Mouse (Mus musculus): ENCODE data around the gene Aldoc. TPM values are rescaled to one million over a fixed set of nuclear protein-coding genes. Genes with fewer than 3 reads are reported as not detected.
"Not testable (repeated sequence)": the region's sequence is repeated elsewhere in the genome, so short reads cannot be mapped to it uniquely, and the experiment has no call there.

The Aldoc gene
- 1 to 10 TPM; 8.3 to 8.6 TPM for total RNA-seq (2021)
- long read RNA-seq, experiment 1, transcript Aldoc-201 (9 exons, 2,786 nt): major isoform, 9 of 12 reads
- long read RNA-seq, experiment 1, partial matches to known transcripts: 3 of 12 reads
- long read RNA-seq, experiment 1, other reads (novel, unspliced or antisense): 0 of 12 reads
- long read RNA-seq, experiment 2, partial matches to known transcripts: 1 of 6 reads
- long read RNA-seq, experiment 2, other reads (novel, unspliced or antisense): 1 of 6 reads

DNA sequence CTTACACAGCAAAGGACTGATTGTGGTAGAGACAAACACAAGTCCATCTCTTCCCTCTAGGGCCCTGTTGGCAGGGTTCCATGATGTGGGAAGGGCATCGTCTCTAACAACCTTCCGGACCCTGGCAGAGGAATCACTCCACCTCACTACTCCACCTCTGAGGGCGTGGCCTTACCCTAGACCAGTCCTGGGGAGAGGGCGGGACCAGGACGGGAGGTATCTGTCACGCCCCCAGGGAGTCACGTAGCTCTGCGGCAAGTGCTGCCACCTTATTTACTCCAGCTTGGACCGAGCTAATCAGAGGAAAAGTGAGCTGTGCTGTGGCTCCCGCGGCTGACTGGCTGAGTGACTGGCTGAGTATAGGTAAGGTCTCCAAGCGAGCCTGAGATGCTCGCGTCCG lies at the start of gene Aldoc:
Gene Aldoc, plus strand, starts transcription at position 109 of the 400 bp plus-strand sequence.
- peak; percentile 87 for DNase-seq

DNA sequence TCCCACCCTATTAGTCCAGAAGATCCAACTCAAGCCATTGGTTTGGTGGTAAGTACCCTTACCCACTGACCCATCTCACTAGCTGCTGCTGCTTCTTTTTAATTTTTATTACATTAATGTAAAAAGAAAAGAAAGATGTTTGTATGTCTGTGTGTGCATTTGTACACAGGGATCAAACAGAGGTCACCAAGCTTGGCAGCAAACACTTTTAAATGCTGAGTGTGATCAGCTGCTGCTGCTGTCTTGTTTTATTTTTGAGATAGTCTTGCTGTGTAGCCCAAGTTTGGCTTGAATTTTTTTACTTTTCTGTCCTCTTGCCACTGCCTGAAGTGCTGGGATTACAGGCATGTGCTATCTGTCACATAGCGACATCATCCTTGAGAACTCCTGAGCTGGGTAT lies 47.2 kb upstream of the Aldoc start:
- DNase-seq: no peak

- DNase-seq: not testable (repeated sequence)
These were observed 46.6 kb upstream of the Aldoc start for GRCm38 (mm10) chr11:78276169-78276568.

DNA sequence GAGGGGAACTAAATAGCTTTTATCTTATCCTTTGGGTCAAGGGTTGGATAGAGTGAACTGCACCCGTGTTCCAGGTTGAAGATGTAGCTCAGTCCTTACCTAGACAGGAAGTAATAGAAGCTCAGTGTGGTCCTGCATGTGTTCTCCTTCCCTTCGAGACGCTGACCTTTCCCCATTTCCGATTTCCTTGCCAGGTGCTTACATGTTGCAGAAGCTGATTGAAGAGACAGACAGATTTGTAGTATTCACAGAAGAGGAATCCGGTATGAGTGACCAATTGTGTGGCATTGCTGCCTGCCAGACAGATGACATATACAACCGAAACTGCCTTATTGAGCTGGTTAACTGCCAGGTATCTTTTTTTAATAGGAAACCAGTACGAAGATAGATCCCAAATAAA lies 43.9 kb upstream of the Aldoc start:
- DNase-seq: no peak

DNA sequence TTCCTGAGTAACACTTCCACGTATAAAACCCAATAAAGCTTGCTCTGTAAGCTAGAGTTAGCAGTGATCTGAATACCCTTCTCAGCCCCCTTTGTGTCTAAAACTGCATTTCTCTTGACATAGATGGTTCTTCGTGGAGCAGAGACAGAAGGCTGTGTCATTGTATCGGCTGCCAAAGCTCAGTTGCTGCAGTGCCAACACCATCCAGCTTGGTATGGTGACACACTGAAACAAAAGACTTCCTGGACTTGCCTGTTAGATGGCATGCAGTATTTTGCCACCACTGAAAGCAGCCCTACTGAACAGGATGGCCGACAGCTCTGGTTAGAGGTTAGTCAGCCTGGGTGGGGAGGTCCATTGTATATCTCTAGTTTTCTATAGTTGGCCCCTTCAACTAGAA lies 43.2 kb upstream of the Aldoc start:
- no peak for DNase-seq

DNA sequence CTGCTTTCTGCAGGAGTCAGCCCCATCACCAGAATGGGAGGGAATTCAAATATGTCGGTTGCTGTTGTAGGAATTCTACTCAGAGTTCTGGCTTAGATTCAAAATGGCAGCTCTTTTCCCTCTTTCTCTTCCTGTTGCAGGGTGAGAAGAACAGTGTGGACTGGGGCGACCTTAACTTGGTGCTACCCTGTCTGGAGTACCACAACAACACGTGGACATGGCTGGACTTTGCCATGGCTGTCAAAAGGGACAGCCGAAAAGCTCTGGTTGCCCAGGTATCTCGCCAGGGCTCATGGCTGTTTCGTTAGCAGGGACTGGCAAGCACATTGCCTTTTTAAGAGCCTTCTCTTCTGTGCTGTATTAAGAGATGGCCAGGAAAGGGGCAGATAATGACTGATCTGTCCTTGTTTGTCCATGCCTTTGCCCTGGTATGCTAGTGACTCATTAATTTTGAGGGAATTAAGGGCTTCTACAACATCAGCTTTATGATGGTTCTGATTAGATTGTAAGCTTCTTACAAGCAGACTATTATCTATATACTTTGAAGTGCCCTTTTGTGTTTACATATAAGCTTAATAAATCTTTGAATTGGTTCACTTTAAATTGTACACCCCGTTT lies 33.5 kb upstream of the Aldoc start:
- DNase-seq: no peak

- DNase-seq: no peak
These were observed 32.1 kb upstream of the Aldoc start, which contains the start of gene BC030499 for GRCm38 (mm10) chr11:78290654-78291053. BC030499 (plus strand) TSS chr11:78290841.

DNA sequence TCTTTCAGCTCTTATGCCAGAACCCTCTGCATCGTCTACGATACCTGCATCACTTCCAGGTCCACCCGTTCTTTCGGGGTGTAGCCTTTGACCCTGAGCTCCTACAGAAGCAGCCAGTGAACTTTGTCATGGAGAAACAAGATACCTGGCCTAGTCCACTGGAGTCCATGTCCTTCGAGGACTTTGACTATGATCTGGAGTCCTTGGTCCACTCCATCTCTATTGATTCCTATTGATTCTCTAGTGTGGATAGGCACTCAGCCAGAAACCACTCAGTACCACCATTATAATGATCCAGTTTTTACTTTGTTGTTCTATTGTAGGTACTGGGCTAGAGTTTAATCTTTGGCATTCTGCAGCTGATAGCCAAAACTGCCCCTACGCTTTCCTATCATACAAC lies 28.2 kb upstream of the Aldoc start:
- no peak for DNase-seq

DNA sequence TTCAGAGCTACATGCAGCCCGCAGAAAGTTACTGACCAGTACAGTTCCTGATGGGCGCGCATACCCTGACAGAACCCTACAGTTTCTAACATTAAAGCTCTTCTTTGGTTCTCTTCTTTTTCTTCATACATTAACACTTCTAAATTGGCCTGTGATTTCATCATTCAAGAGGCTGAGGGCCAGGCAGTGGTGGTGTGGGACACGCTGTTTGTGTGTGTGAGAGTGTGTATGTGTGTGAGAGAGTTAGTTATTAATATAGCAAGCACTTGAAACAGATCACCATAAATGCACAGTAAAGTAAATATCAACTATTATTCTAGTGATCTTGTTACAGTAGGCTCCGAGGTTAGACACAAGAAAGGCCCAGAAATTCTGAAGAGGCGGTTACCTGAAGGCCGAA lies 21.9 kb upstream of the Aldoc start:
- no peak for DNase-seq

- peak; percentile 94 for DNase-seq
These were observed 21.2 kb upstream of the Aldoc start, which contains the start of gene Spag5 for GRCm38 (mm10) chr11:78301357-78302084. Spag5 (plus strand) TSS chr11:78301529.

DNA sequence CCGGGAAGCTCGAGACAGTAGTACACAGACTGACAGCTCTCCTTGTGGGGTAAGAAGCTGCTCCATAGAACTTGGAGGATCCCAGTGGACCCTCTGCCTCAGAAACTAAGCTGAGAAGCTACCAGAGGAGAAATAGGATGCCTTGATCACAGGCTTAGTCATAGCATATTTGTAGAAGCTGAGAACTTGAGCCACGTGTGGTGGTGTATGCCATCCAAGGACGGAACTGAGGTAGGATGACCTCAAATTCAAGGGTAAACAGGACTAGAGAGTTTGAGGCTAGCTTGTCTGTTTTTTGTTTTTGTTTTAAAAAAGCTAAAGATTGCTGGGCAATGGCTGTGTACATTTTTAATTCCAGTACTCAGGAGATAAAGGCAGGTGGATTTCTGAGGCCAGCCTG lies 17.5 kb upstream of the Aldoc start:
- no peak for DNase-seq

- DNase-seq: peak; percentile 46
These were observed 11.8 kb upstream of the Aldoc start for GRCm38 (mm10) chr11:78310861-78311511.

DNA sequence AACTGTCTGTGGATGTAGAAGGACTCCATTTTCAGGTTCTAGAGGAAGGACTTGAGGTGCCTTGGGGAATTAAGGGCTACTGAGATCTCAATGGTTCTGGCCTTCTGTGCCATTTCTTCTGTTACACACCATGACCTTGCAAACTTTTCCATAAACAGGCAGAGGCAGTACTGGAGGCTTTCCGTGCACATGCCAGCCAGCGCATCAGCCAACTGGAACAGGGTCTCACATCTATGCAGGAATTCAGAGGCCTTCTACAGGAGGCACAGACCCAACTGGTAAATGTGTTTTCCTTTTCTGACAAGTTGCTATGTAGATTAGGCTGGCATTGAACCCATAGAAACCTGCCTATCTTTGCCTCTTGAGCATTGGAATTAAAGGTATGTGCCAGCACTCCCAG lies 9.1 kb upstream of the Aldoc start:
- no peak for DNase-seq

- no peak for DNase-seq
These were observed 4.4 kb upstream of the Aldoc start for GRCm38 (mm10) chr11:78318411-78318810.

DNA sequence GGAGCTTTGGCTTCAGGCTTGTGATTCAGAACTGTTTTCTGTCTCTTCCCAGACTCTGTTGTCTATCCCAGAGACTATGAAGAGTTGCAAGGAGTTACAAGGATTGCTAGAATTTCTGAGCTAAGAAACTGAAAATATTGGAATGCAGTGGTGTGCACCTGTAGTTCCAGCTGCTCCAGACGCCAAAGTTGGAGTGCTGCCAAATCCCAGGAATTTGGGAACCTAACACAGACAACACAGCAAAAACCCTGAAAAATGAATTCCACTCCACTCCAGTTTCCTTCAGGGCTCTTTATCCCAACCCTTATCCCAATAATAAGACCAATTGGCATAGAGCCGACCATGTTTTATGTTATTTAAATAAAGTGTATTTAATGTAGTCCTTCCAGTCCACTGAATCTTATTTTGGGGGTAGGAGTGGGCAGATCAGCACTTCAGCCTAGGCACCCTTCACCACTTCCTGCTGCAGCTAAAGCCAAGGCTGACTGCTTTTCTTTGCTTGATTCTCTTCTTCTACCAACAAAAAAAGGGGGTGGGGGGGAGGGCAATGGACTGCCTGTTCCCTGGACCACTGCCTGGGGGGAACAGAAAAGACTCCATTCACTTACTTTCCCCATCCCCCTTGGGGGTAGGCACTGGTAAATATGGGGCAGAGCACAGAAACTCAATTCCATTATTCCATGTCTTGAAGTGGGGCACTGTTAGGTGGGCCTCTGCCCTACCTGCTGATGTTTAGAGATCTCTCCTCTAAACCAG lies 514 bp upstream of the Aldoc start:
- no peak for DNase-seq

GRCm38 (mm10) chr11:78324000-78324785 lies 1.4 kb downstream of the Aldoc start:
- DNase-seq: no peak

GRCm38 (mm10) chr11:78324965-78325364 lies 2.2 kb downstream of the Aldoc start:
- DNase-seq: no peak

- DNase-seq: no peak
These were observed 4.4 kb downstream of the Aldoc start for GRCm38 (mm10) chr11:78327215-78327614.

DNA sequence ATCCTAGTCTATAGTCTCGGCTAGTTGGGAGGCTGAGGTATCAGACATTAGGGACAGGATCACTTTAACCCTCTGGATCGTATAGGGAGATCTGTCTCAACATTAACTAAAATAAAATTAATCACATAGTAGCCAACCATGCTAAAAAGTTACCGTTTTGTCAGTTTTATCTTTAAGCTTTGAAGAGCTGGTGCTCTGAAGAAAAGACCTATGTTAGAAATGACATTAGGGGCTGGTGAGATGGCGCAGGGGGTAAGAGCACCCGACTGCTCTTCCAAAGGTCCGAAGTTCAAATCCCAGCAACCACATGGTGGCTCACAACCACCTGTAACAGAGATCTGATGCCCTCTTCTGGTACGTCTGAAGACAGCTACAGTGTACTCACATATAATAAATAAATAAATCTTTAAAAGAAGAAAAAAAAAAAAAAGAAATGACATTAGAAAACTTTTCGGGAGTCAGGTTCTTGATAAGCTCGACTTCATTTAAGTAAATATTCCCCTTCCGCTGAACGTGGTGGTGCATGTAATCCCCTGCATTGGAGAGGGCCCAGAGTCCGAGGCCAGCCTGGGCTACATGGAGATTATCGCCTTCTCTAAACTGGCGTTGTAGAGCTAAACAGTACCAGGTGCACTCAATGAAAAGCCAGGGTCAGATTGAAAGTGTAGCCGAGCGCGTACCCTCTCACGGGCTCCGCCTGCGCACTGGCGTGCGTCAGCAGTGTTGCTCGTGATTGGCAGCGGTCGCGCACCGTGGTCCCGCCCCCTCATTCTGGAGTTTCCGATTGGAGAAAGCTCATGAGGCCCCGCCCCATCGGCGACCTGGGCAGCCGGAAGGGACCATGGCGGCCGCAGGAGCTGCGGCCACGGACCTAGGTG lies 5.1 kb downstream of the Aldoc start, which contains the start of gene Pigs:
Gene Pigs, plus strand, starts transcription at position 782 of the 878 bp plus-strand sequence.
- DNase-seq: peak; percentile 98

DNA sequence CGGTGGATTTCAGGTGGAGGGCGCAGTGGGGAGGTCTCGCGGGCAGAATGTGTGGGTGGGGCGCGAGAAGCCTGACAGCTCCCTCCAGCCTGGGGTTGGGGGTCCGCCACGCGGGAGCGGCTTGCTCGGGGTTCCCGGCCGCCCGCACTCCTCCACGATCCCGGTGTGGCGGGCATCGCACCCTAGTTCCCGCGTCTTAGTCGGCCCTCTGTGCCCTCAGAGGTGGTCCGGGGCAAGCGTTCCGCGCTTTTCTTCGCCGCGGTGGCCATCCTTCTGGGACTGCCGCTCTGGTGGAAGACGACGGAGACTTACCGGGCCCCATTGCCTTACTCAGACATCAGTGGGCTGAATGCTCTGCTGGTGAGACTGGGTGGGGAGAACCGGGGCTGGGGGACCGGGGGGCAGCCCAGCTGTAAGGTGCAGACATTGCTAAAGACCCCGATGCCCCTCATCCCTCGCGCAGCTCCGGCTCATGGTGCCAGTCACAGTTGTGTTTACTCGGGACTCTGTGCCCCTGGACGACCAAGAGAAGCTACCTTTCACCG lies 5.8 kb downstream of the Aldoc start:
- DNase-seq: no peak
